Mouse (Mus musculus): ENCODE data around the gene Plekhj1.
"Not testable (repeated sequence)": the region's sequence is repeated elsewhere in the genome, so short reads cannot be mapped to it uniquely, and the experiment has no call there.

Plekhj1 gene

DNA sequence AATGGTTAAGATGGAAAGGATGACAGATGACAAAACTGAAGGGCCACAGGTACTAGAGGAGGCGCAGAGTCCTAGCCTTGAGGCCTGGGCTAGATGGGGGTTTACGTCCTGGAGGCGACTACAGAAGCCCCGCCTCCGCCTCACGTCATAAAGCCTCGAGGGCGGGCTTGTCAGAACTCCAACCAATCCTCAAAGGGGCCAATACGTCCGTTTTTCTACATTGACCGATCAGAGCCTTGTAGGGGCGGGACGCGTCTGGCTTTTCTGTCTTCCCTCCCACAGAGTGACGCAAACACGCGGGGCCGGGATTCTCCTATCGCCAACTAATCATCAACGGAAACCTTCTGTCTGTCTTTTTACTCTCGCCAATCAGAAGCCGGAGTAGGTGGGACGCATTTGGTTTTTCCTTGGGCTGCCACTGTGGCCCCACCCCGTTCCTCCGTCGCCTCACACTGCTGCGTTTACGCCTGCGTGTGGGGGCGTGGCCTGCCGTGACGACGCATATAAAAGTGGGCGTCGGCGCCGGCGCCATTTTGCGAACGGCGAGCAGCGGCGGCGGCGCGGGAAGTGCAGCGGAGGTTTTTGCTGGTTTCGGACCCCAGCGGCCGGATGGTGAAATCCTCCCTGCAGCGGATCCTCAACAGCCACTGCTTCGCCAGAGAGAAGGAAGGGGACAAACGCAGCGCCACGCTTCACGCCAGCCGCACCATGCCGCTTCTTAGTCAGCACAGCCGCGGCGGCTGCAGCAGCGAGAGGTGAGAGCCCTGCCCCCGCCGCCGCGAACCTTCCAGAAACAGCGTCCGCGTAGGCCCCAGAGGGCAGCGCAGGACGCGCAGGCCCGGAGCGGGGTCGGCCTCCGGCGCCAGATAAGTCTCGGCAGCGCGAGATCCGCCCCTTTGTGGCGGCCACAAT is 28.0 kb upstream of the Plekhj1 start, which contains the start of gene Oaz1:
Gene Oaz1, plus strand, starts transcription at position 506 of the 912 bp plus-strand sequence.
- peak; percentile 98 for DNase-seq (ENCODE audit: extremely low read depth, low read depth, low spot score)

DNA sequence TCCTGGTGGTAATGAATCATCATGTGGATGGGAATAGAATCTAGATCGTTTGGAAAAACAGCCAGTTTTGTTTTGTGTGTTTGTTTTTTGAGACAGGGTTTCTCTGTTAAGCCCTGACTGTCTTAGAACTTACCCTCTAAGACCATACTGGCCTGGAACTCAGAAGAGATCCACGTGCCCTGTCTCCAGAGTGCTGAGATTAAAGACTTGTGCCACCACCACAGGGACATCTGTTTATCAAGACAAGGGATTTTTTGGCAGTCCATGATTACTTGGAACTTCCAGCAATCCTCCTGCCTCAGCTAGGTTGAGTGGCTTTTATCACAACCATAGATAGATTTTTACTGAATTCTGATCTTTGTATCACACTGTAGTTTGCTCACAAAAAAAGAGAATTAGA is 26.4 kb upstream of the Plekhj1 start:
- no peak for DNase-seq (ENCODE audit: extremely low read depth, low read depth, low spot score)

DNA sequence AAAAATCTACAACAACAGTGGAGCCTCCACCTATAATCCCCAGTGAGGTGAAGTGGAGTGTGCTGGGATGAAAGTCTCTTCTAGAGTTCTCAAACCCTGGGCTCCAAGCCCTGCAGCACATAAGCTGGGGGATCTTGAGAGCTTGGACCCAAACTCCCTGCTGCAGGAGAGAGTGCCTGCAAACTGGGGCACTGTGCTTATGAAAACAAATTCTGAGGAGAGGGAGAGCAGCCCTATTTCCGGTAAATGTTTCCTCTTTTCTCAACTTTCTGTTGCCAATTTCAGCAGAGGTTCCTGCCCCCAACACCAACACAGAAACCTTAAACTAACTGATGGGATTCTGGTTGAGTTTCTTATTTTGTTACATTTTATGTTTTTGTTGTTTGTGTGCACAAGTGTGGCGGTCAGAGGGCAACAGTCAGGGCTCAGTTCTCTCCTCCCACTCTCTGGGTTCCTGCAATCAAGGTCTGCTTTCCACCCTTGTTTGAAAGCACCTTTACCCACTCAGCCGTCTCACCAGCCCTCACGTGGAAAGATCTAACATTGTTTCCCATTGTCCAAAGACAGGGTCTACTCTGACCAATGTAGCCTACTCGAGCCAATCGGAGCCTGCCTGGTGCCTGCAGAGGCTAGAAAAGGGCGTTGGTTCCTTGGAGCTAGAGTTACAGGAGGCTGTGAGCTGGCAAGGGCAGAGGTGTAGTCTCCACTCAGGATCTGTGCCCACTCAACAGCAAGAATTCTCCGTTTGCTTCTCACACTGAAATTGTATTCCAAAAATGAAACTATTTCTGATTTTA is 25.6 kb upstream of the Plekhj1 start:
- DNase-seq (ENCODE audit: extremely low read depth, low read depth, low spot score): no peak

DNA sequence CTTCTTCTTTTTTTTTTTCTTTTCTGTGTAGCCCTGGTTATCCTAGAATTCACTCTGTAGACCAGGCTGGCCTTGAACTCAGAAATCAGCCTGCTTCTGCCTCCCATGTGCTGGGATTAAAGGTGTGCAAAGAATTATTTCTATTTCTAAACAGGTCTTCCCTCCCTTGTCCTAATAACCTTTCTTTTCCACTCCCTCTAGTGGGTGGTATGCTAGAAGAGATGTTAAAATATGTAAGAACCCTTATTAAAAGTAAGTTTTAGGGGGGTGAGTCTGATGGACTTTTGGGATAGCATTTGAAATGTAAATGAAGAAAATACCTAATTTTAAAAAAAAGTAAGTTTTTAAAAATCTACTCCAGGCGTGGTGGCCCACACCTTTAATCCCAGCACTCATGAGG is 24.9 kb upstream of the Plekhj1 start:
- DNase-seq (ENCODE audit: extremely low read depth, low read depth, low spot score): no peak

DNA sequence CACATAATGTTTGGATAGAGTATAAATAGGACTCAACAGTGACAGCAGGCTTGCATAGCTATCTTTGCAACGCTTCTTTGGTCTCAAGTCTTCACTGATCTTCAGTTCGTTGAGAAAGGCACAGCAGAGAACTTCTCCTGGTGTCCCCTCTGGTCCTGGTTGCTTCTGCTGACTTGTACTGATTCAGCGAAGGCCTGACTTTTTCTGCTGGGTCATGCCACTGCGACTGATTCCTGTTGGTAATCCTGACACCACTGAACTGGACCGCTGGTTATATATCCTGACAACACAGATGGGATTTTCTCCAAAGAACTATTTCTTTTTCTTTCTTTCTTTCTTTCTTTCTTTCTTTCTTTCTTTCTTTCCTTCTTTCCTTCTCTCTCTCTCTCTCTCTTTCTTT is 24.1 kb upstream of the Plekhj1 start:
- DNase-seq (ENCODE audit: extremely low read depth, low read depth, low spot score): no peak

DNA sequence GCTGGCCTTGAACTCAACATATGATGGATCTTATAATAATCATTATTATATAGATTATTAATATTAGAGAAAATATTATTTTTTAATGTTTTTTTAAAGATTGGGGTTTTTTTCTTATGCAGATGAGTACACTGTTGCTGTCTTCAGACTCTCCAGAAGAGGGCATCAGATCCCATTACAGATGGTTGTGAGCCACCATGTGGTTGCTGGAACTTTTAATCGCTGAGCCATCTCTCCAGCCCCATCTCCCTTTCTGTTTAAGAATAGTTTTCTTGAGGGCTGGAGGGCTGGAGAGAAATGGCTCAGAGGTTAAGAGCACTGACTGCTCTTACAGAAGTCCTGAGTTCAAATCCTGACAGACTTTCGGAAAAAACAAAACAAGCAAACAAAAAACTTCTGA is 23.6 kb upstream of the Plekhj1 start:
- DNase-seq (ENCODE audit: extremely low read depth, low read depth, low spot score): no peak

DNA sequence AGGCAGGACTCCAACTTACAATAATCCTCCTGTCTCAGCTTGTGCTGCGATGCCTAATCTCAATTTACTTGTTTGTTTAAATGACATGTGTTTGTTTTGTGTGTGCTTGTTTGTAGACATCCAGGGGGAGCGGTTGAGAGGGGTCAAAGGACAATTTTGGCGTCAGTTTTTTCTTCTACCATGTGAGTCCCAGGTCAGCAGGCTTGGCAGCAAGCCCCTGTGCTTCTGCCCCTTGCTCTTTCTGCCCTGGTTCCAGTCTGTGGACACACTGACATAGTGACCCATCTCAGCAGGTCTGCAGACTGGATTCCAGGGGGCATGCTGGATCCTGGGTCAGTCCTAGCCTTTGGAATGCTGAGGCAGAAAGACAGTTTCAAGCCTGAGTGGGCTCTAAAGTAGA is 21.0 kb upstream of the Plekhj1 start:
- DNase-seq (ENCODE audit: extremely low read depth, low read depth, low spot score): no peak

DNA sequence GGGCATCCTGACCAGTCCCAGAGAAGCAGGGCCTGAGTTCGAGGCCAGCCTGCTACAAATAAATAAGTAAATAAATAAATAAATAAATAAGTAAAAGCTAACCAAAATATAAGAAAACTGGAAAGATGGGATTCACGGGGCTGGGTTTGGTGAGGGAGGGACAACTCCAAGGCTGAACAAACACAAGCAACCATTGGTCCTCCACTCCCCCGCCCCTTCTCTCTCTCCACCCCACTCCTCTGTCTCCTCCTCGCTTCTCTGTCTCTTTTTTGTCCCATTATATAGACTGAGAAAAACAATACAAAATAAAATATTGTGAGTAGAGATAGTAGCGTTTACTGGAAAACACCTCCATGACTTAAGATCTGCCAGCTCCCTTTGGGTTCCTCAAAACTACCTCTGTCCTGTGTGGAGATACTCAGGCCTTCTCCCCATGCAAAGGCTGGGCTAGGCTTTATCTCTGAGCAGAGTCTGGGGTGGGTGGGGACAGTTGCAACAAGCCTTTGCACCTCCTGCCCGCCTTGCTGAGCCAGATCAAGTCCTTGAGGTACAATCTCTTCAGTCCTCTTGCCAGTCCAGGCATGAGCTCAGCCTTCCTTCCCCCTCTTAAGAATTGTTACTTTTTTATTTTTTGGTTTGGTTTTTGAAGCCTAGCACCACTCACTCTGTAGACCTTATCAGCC is 20.3 kb upstream of the Plekhj1 start:
- no peak for DNase-seq (ENCODE audit: extremely low read depth, low read depth, low spot score)

DNA sequence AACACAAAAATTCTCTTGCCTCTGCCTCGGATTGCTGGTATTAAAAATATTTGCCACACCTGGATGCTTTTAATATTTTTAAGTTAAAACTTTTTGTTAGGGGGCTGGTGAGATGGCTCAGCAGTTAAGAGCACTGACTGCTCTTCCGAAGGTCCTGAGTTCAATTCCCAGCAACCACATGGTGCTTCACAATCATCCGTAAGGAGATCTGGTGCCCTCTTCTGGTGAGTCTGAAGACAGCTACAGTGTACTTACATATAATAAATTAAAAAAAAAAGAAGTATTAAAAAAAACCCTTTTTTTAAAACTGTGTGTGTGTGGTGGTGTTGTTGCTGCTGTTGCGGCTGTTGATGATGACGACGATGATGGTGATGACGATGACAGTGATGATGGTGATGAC is 19.5 kb upstream of the Plekhj1 start:
- DNase-seq (ENCODE audit: extremely low read depth, low read depth, low spot score): not testable (repeated sequence)

DNA sequence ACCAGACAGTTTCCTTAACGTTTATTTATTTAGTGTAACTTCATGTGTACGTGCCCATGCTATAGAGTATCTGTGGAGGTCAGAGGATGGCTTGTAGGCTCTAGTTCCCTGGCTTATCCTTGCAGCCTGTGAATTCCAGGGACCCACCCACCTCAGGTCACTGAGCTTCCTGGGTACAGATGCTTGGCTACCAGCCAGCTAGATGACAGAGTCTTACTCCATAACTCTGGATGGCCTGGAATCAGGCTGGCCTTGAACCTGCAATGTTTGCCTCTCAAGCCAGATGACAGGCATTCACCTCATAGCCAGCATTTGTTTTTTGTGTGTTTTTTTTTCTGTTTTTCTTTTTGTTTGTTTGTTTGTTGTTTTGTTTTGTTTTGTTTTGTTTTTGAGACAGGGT is 18.7 kb upstream of the Plekhj1 start:
- no peak for DNase-seq (ENCODE audit: extremely low read depth, low read depth, low spot score)

DNA sequence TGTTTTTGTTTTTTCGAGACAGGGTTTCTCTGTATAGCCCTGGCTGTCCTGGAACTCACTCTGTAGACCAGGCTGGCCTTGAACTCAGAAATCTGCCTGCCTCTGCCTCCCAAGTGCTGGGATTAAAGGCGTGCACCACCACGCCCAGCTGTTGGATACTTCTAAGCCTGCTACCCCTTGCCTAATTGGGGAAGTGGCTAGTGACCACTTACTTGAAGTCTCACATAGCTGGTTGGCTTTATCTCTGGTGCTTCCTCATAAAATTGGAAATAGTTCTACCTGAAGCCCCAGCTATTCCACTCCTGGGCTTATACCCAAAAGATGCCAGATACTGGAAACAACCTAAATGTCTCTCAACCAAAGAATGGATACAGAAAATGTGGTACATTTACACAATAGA is 17.9 kb upstream of the Plekhj1 start:
- not testable (repeated sequence) for DNase-seq (ENCODE audit: extremely low read depth, low read depth, low spot score)

DNA sequence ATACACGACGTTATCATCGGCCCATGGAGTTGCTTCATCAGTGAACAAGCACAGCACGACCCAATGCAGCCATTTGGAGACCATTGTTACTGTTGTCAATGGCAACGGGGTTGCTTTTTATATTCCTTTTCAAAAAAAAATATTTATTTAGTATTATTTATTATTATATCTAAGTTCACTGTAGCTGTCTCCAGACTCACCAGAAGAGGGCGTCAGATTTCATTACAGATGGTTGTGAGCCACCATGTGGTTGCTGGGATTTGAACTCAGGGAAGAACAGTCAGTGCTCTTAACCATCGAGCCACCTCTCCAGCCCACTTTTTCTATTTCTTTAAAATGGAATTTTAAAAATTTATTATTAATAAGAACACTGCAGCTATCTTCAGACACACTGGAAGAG is 16.4 kb upstream of the Plekhj1 start:
- no peak for DNase-seq (ENCODE audit: extremely low read depth, low read depth, low spot score)

DNA sequence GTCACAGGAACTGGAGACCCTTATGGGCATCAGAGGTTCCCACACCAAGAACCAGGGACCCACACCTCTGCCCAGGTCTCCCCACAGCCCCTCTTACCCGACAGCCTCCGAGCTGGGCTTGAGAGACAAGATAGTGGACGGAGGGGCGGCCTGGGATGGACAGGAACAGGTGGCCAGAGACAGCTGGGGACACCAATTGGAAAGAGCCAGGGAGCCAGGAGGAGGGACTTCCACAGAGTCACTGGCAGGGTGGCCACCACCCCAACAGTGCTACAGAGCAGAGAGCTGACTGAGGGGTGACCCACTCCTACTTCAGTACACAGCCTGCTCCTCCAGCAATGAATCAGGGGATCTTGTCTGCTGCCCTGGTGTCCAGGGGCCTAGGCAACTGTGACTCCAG is 14.9 kb upstream of the Plekhj1 start, which contains the start of gene Jsrp1:
Gene Jsrp1, minus strand, starts transcription at position 133 of the 400 bp plus-strand sequence.
- no peak for DNase-seq (ENCODE audit: extremely low read depth, low read depth, low spot score)

DNA sequence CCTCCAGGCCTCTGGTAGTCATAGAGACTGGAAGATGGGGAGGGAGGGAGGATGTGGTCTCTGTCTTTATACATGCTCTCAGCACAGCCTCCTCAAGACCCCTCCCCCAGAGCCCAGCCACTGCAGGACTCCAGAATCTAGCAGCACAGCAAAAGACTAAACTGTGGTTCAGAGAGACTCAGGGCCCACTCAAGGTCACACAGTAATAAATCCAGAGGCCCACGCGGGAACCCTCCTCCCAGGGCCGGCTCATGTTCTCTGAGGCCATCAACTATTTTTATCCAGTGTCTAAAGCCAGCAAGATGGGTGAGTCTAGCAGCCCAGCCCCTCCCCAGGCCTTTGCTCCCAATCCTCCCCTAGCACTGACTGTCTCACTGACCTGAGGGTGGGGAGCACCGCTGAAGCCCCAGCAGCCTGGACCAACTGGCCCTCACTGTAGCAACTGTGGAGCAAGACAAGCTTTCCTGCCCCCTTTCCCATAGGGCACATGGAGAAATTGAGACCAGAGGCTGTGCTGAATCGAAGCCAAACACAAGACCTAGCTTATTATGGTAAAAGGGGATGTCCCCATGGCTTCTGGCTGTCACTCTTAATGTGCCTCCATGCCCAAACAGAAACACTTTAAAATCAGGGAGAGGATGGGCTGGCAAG is 14.1 kb upstream of the Plekhj1 start:
- DNase-seq (ENCODE audit: extremely low read depth, low read depth, low spot score): no peak

DNA sequence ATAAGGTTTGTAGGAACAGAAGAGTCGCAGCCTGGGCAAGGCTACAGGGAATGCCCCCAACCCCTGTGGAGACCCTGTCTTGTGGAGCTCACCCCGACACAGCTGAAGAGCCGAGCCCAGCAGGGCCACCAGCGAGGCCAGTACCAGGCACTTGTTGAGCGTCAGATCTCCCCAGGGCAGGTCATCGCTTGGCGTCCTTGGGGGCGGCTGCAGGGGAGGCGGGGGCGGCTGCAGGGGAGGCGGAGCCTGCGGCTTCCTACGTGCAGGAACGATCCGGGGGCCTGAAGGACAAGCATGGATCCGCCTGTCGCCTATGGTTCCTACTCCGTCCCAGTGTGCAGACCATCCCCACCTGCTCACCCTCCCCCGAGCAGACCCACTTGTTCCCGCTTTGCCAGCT is 11.7 kb upstream of the Plekhj1 start:
- no peak for DNase-seq (ENCODE audit: extremely low read depth, low read depth, low spot score)

DNA sequence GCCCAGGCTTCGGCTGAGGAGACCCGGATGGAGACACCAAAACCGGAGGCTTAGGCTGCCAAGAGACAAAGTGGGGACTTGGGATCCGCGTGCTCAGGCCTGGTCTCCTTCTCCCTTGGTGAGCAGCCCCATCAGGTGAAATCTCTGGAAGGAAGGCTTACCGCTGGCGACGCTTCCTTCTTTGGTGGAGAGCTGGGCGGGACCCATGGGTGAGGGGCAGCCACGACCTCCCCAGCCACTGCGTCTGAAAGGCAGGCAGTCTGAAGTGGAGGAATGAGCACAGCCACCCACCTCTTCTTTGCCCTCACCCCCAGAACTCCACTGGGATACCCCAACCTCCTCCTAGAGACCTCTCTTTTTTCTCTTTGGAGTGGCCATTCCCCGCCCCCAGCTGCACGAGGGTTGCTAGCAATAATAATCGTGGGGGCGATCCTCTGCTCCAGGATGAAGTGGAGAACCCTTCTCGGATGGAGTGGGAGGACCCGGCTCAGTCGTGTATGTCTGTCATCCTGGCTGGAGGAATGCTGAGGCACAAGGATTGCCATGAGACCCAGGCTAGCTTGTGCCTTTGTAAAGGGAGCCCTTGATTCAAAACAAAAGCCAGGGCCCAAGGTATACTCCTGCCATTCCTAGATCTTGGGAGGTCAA is 10.7 kb upstream of the Plekhj1 start:
- DNase-seq (ENCODE audit: extremely low read depth, low read depth, low spot score): no peak

DNA sequence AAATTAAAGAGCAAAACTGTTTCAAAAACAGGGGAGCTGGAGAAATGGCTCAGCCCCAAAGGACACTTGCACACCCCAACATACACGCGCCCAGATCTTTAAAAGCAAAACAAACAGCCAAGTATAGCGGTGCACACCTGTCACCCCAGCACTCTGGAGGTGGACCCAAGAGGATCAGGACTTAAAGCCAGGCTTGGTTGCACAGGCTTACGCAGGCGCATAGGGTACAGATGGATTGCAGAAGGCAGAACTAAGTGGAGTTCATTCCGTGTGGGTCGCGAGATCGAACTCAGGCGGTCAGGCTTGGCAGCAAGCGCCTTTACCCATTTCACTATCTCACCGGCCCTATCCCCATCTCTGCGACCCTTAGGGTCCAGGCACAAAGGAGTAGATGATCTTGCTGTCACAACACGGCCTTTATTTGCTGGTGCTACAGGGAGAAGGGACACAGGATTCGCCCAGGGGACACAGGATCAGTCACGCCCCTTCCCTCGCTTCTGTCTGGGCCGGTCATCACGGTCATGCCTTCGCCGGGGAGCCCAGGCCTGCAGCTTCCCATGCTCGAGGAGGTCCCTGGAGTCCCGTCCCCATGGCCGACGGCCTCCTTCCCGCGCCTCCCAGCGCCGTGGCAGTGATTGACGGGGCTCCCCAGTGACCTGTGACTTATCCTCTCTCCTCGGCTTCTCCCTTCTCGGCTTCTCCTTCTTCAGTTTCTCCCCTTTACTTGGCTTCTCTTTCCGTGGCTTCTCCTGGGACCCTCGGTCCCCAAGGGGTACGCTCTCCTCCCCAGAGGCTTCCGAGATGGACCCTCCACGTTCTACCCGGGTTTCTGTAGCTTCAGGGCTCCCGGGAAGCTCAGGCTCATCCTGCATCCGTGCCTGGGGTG is 9.9 kb upstream of the Plekhj1 start:
- no peak for DNase-seq (ENCODE audit: extremely low read depth, low read depth, low spot score)

DNA sequence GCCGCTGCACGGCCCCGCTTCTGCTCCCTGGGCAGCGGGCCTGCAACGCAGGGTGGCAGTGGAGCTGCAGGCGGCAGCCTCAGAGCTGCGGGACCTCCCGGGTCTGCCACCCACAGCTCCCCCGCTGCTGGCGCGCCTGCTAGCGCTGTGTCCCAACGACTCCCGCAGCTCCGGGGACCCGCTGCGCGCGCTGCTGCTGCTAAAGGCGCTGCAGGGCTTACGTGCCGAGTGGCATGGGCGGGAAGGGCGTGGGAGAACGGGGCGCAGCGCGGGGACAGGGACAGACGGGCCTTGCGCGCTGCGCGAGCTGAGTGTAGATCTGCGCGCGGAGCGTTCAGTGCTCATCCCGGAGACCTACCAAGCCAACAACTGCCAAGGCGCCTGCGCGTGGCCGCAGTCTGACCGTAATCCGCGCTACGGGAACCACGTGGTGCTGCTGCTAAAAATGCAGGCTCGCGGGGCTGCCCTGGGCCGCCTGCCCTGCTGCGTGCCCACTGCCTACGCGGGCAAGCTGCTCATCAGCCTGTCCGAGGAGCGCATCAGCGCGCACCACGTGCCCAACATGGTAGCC is 8.7 kb upstream of the Plekhj1 start:
- no peak for DNase-seq (ENCODE audit: extremely low read depth, low read depth, low spot score)

All from fat pad, adult 2 months (tissue).